Mouse (Mus musculus) urinary bladder, postnatal 36 days (tissue): ENCODE measurements around the gene Tshz2.
A peak's percentile ranks its signal among the peaks of the same experiment; 100 is the strongest.
"Not testable (repeated sequence)": the region's sequence is repeated elsewhere in the genome, so short reads cannot be mapped to it uniquely, and the experiment has no call there.

Experiments used
- DNase-seq, 2 experiments: peaks; one replicate each; pipeline ENCODE4 v3.0.0; 2022; ENCODE audit warnings: low spot score in 2 of 2, mixed read lengths in 1 of 2

Gene Tshz2

GRCm38 (mm10) chr2:169755091-169755490 is 122.3 kb downstream of the Tshz2 start:
- no peak for DNase-seq

GRCm38 (mm10) chr2:169758120-169758519 is 125.3 kb downstream of the Tshz2 start:
- DNase-seq, result no peak

- no peak for DNase-seq
These were observed 127.3 kb downstream of the Tshz2 start for GRCm38 (mm10) chr2:169760117-169760516.

GRCm38 (mm10) chr2:169761726-169762125 is 128.9 kb downstream of the Tshz2 start:
- DNase-seq, result no peak

- DNase-seq, result no peak
These were observed 129.5 kb downstream of the Tshz2 start for GRCm38 (mm10) chr2:169762301-169762700.

GRCm38 (mm10) chr2:169763716-169764115 is 130.9 kb downstream of the Tshz2 start:
- DNase-seq, result no peak

GRCm38 (mm10) chr2:169766247-169766646 is 133.4 kb downstream of the Tshz2 start:
- DNase-seq, result no peak

- DNase-seq, result no peak
These were observed 134.5 kb downstream of the Tshz2 start for GRCm38 (mm10) chr2:169767281-169767680.

GRCm38 (mm10) chr2:169775078-169775477 is 142.3 kb downstream of the Tshz2 start:
- no peak for DNase-seq

GRCm38 (mm10) chr2:169777242-169777641 is 144.4 kb downstream of the Tshz2 start:
- DNase-seq, result no peak

- DNase-seq, result no peak
These were observed 145.0 kb downstream of the Tshz2 start for GRCm38 (mm10) chr2:169777764-169778163.

GRCm38 (mm10) chr2:169778740-169779345 is 146.0 kb downstream of the Tshz2 start:
- no peak for DNase-seq

GRCm38 (mm10) chr2:169781671-169782070 is 148.9 kb downstream of the Tshz2 start:
- not testable (repeated sequence) for DNase-seq

- no peak for DNase-seq
These were observed 150.3 kb downstream of the Tshz2 start for GRCm38 (mm10) chr2:169782874-169783680.

GRCm38 (mm10) chr2:169783681-169784033 is 150.8 kb downstream of the Tshz2 start:
- no peak for DNase-seq

- DNase-seq, result peak in 1 of 2 experiments; percentile 45
These were observed 154.6 kb downstream of the Tshz2 start for GRCm38 (mm10) chr2:169787381-169787780.

GRCm38 (mm10) chr2:169787906-169788305 is 155.1 kb downstream of the Tshz2 start:
- DNase-seq, result no peak

GRCm38 (mm10) chr2:169790439-169791131 is 157.8 kb downstream of the Tshz2 start:
- DNase-seq, result peak; percentile 67 to 75

- DNase-seq, result no peak
These were observed 159.9 kb downstream of the Tshz2 start for GRCm38 (mm10) chr2:169792706-169793105.

GRCm38 (mm10) chr2:169802241-169802640 is 169.4 kb downstream of the Tshz2 start:
- DNase-seq, result no peak

- DNase-seq, result no peak
These were observed 171.6 kb downstream of the Tshz2 start for GRCm38 (mm10) chr2:169804380-169804779.

GRCm38 (mm10) chr2:169805545-169805944 is 172.7 kb downstream of the Tshz2 start:
- DNase-seq, result no peak

- DNase-seq, result no peak
These were observed 178.8 kb downstream of the Tshz2 start for GRCm38 (mm10) chr2:169811589-169811988.
